Mouse (Mus musculus): ENCODE results near the gene Copa. TPM values are rescaled to one million over a fixed set of nuclear protein-coding genes. Genes with fewer than 3 reads are reported as not detected.

Copa gene
- polyA plus RNA-seq (2015; fragmentation: Nextera tagmentation; extraction: Ambion mirVana), result 183 and 199 TPM in 2 replicates

GRCm38 (mm10) chr1:172082101-172082898 lies at the start of gene Copa, which contains the start of gene Ncstn:
Gene Copa (plus strand): TSS chr1:172082529.
Gene Ncstn (minus strand): TSS chr1:172082795.
- H3K4me1 ChIP-seq (replicated peaks), result peaks cover 33% of the 10 kb centered on the region
- under 1% methylated on average over 40 of the region's 40 CpGs for WGBS
- H3K4me3 ChIP-seq, result peak within 1 kb of the TSS; percentile 90
- no peaks in the 10 kb centered on the region for H3K27me3 ChIP-seq
- peak within 1 kb of the TSS; percentile 90 for H3K4me2 ChIP-seq
- peak within 1 kb of the TSS; percentile 93 for H3K9ac ChIP-seq
- H3K9me3 ChIP-seq, result no peaks in the 10 kb centered on the region
- peaks cover 28% of the 10 kb centered on the region for H3K36me3 ChIP-seq
- peak within 1 kb of the TSS; percentile 87 for H3K27ac ChIP-seq (replicated peaks)
- peak; percentile 98 for ATAC-seq (ENCODE audit: low read depth)

GRCm38 (mm10) chr1:172046410-172046809 lies 35.9 kb upstream of the Copa start:
- H3K27me3 ChIP-seq, result no peaks in the 10 kb centered on the region
- H3K4me3 ChIP-seq, result no peak overlapping the region
- WGBS, result 71% methylated on average over 8 of the region's 8 CpGs
- no peak overlapping the region for H3K27ac ChIP-seq (replicated peaks)
- 0 out of 2 replicates have a peak overlapping the region, but pooled peaks have one; percentile 16 for H3K4me2 ChIP-seq
- H3K36me3 ChIP-seq, result no peaks in the 10 kb centered on the region
- no peaks in the 10 kb centered on the region for H3K9me3 ChIP-seq
- peaks cover 44% of the 10 kb centered on the region for H3K4me1 ChIP-seq (replicated peaks)
- ATAC-seq (ENCODE audit: low read depth), result no peak
- peak overlapping the region; percentile 41; the same call in 1 of the 2 replicates for H3K9ac ChIP-seq

- ATAC-seq (ENCODE audit: low read depth), result 0 out of 2 replicates have a peak, but pooled peaks have one; percentile 5
- H3K4me2 ChIP-seq, result peak overlapping the region; percentile 42; the same call in 1 of the 2 replicates
- WGBS, result 5% methylated on average over 5 of the region's 5 CpGs
Measured at GRCm38 (mm10) chr1:172046938-172047337, 35.4 kb upstream of the Copa start.

GRCm38 (mm10) chr1:172048241-172048734 lies 34.0 kb upstream of the Copa start:
- peak overlapping the region; percentile 95 for H3K27ac ChIP-seq (replicated peaks)
- no peaks in the 10 kb centered on the region for H3K27me3 ChIP-seq
- no peaks in the 10 kb centered on the region for H3K36me3 ChIP-seq
- peak overlapping the region; percentile 61 for H3K9ac ChIP-seq
- H3K4me3 ChIP-seq, result peak overlapping the region; percentile 19; the same call in 1 of the 2 replicates
- H3K4me1 ChIP-seq (replicated peaks), result peaks cover 55% of the 10 kb centered on the region
- peak overlapping the region; percentile 42 for H3K4me2 ChIP-seq
- ATAC-seq (ENCODE audit: low read depth), result peak; percentile 86
- 10% methylated on average over 6 of the region's 6 CpGs for WGBS
- H3K9me3 ChIP-seq, result no peaks in the 10 kb centered on the region

More at GRCm38 (mm10) chr1:172046938-172047337, 35.4 kb upstream of the Copa start:
- H3K27ac ChIP-seq (replicated peaks), result peak overlapping the region; percentile 95
- H3K9me3 ChIP-seq, result no peaks in the 10 kb centered on the region
- H3K4me1 ChIP-seq (replicated peaks), result peaks cover 44% of the 10 kb centered on the region
- H3K27me3 ChIP-seq, result no peaks in the 10 kb centered on the region
- no peaks in the 10 kb centered on the region for H3K36me3 ChIP-seq
- H3K4me3 ChIP-seq, result no peak overlapping the region
- peak overlapping the region; percentile 41; the same call in 1 of the 2 replicates for H3K9ac ChIP-seq

GRCm38 (mm10) chr1:172049131-172049782 lies 33.1 kb upstream of the Copa start:
- H3K4me1 ChIP-seq (replicated peaks), result peaks cover 65% of the 10 kb centered on the region
- H3K9me3 ChIP-seq, result no peaks in the 10 kb centered on the region
- no peaks in the 10 kb centered on the region for H3K27me3 ChIP-seq
- WGBS, result 6% methylated on average over 13 of the region's 13 CpGs
- ATAC-seq (ENCODE audit: low read depth), result peak; percentile 41
- H3K36me3 ChIP-seq, result no peaks in the 10 kb centered on the region
- H3K4me2 ChIP-seq, result peak overlapping the region; percentile 42
- peak overlapping the region; percentile 95 for H3K27ac ChIP-seq (replicated peaks)
- peak overlapping the region; percentile 61 for H3K9ac ChIP-seq
- no peak overlapping the region for H3K4me3 ChIP-seq

- 9% methylated on average over 10 of the region's 10 CpGs for WGBS
- Histone ChIP-seq H3K4me1 (replicated peaks) (peaks cover 80% of the 10 kb centered on the region), H3K27ac (replicated peaks) (0 out of 2 replicates have a peak overlapping the region, but pooled peaks have one; percentile 14), H3K27me3 (no peaks in the 10 kb centered on the region), H3K9ac (peak overlapping the region; percentile 78), H3K4me3 (peak overlapping the region; percentile 50), H3K4me2 (peak overlapping the region; percentile 86), H3K36me3 (no peaks in the 10 kb centered on the region), H3K9me3 (no peaks in the 10 kb centered on the region)
- no peak for ATAC-seq (ENCODE audit: low read depth)
Measured at GRCm38 (mm10) chr1:172052766-172053279, 29.5 kb upstream of the Copa start.

DNA sequence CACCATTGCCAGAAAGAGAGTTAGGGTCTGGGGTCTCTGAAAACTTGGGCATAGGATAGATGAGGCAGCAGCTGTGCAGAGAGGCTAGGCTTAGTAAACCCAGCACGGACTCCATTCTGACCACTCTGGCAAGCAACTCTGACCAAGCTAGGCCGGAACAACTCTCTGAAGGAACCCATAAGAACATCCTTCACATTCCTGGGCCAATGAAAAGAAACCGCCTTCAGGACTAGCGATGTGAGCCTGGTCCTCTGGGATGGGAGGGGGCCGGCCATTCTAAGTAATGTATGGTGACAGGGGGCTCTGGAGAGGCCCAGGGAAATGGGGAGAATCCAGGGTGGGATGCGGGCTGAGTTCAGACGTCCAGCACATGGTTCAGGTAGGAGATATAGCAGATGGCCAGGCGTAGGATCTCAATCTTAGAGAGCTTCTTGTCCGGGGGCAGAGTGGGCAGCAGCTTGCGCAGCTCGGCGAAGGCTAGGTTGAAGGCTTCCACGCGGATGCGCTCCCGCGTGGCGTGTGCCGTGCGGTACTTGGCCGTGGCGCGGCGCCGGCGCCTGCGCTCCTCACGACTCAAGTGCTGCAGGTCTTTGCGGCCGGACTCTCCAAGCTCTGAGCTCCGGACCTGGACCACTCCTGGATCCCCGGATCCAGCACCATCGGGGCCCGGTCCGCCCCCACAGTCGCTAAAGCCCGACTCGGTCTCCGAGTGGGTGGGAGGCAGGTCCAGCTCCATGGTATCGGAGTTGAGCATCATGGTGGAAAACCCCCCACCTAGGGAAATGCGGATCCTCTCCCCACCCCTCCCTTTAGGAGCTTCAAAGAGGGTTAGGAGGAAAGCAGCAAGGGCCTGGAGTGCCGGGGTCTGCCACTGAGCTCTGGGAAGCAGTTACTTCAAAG lies 28.5 kb upstream of the Copa start:
- 0 out of 2 replicates have a peak, but pooled peaks have one; percentile 24 for ATAC-seq (ENCODE audit: low read depth)
- peak overlapping the region; percentile 78 for H3K9ac ChIP-seq
- no peaks in the 10 kb centered on the region for H3K27me3 ChIP-seq
- peak overlapping the region; percentile 86 for H3K4me2 ChIP-seq
- 3% methylated on average over 42 of the region's 42 CpGs for WGBS
- peaks cover 80% of the 10 kb centered on the region for H3K4me1 ChIP-seq (replicated peaks)
- H3K9me3 ChIP-seq, result no peaks in the 10 kb centered on the region
- H3K36me3 ChIP-seq, result no peaks in the 10 kb centered on the region
- H3K27ac ChIP-seq (replicated peaks), result peak overlapping the region; percentile 38; the same call in 1 of the 2 replicates
- H3K4me3 ChIP-seq, result peak overlapping the region; percentile 50

- ATAC-seq (ENCODE audit: low read depth), result no peak
- WGBS, result 69% methylated on average over 4 of the region's 4 CpGs
- Histone ChIP-seq H3K4me1 (replicated peaks) (peaks cover 86% of the 10 kb centered on the region), H3K4me3 (peak overlapping the region; percentile 50), H3K36me3 (no peaks in the 10 kb centered on the region), H3K27me3 (no peaks in the 10 kb centered on the region), H3K9ac (peak overlapping the region; percentile 78), H3K27ac (replicated peaks) (0 out of 2 replicates have a peak overlapping the region, but pooled peaks have one; percentile 18), H3K9me3 (no peaks in the 10 kb centered on the region), H3K4me2 (peak overlapping the region; percentile 86)
Measured at GRCm38 (mm10) chr1:172056251-172056650, 26.1 kb upstream of the Copa start.

GRCm38 (mm10) chr1:172057491-172057921 lies 24.8 kb upstream of the Copa start, which contains the start of gene Nhlh1:
Gene Nhlh1 (minus strand): TSS chr1:172057573.
- peak within 1 kb of the TSS; percentile 89 for H3K27ac ChIP-seq (replicated peaks)
- 27% methylated on average over 2 of the region's 2 CpGs for WGBS
- H3K36me3 ChIP-seq, result no peaks in the 10 kb centered on the region
- H3K4me3 ChIP-seq, result peak within 1 kb of the TSS; percentile 50
- no peaks in the 10 kb centered on the region for H3K27me3 ChIP-seq
- ATAC-seq (ENCODE audit: low read depth), result peak; percentile 67
- no peaks in the 10 kb centered on the region for H3K9me3 ChIP-seq
- peak within 1 kb of the TSS; percentile 78 for H3K9ac ChIP-seq
- peaks cover 93% of the 10 kb centered on the region for H3K4me1 ChIP-seq (replicated peaks)
- H3K4me2 ChIP-seq, result peak within 1 kb of the TSS; percentile 86

DNA sequence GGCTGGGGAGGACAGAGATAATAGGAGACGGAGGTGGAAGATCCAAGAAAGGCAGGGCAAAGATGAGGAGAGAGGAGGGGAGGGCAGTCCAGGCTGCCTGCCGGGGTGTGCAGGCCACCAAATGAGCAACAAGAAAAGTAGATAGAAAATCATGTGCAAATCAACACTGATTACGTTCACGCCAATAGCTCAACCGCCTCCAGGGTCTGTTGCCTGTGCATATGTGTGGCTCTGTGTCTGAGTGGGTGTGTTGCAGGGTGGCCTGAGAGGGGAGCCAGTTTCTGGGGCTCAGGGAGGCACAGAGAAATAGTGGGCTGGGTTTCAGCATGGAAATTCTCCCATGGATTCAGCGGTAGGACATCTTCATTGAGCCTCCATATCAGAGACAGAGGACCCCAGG lies 24.0 kb upstream of the Copa start:
- no peaks in the 10 kb centered on the region for H3K9me3 ChIP-seq
- H3K9ac ChIP-seq, result peak overlapping the region; percentile 26; the same call in 1 of the 2 replicates
- peaks cover 86% of the 10 kb centered on the region for H3K4me1 ChIP-seq (replicated peaks)
- peak overlapping the region; percentile 89 for H3K27ac ChIP-seq (replicated peaks)
- H3K4me3 ChIP-seq, result no peak overlapping the region
- H3K4me2 ChIP-seq, result peak overlapping the region; percentile 34
- WGBS, result 37% methylated on average over 6 of the region's 6 CpGs
- H3K27me3 ChIP-seq, result no peaks in the 10 kb centered on the region
- ATAC-seq (ENCODE audit: low read depth), result peak; percentile 6; the same call in 1 of the 2 replicates
- H3K36me3 ChIP-seq, result no peaks in the 10 kb centered on the region
